ENCODE assay signal across 9 mouse cellular contexts in the genomic region with DNA sequence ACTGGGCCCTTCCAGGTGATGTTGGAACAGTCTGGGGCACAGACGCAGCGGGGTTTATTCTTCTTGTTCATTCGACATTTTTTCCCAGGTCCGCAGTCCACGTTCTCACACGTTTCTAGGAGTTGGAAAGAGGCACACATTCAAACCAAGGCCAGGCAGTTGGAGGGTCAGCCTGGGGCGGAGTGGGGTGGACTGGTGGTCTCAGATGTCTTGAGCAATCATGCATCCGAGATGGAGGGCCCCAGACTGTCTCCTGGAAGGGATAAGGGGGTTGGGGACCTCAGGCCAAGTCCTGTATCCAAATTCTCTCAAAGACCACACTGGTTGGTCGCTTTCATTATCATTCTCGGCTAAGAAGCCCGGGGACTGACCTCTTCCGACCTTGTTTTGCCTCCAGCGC. TPM values are rescaled to one million over a fixed set of nuclear protein-coding genes. Genes with fewer than 3 reads are reported as not detected.
DNase-seq lines count a peak whose midpoint lies in the region; ATAC-seq and TF ChIP-seq lines count a peak whose summit lies in the region.
"Had no signal": no experiment of that assay in that cellular context is flagged by ENCODE, and none has a peak within 500 bp of the region (broad histone marks: within the 10 kb centered on the region; RNA-seq: fewer than 3 reads in every experiment).

No protein-coding gene starts in this region.

- peaks cover 51% of the 10 kb centered on the region for H3K27me3 ChIP-seq in heart, embryonic 10.5 days (ENCODE audit: insufficient read depth, poor library complexity, severe bottlenecking)
- H3K27me3 ChIP-seq in heart, adult 2 months (ENCODE audit: control insufficient read depth, insufficient read depth, low read length), result no peaks in the 10 kb centered on the region; the same call in 1 of the 2 replicates
- H3K27me3 ChIP-seq in E14TG2a.4 (ENCODE audit: insufficient read depth, low read length), result peaks cover 73% of the 10 kb centered on the region
- peaks cover 38% of the 10 kb centered on the region for H3K27me3 ChIP-seq in forebrain, postnatal 0 days (ENCODE audit: insufficient read depth, low read length)
- H3K27me3 ChIP-seq in liver, embryonic 16.5 days (ENCODE audit: control insufficient read depth, insufficient read depth, low read depth, low read length), result peaks cover 62% of the 10 kb centered on the region

- H3K9me3 ChIP-seq in heart, embryonic 10.5 days, result no peaks in the 10 kb centered on the region
- H3K9me3 ChIP-seq in E14TG2a.4 (ENCODE audit: low read length), result no peaks in the 10 kb centered on the region
- no peaks in the 10 kb centered on the region for H3K9me3 ChIP-seq in forebrain, postnatal 0 days (ENCODE audit: low read length)
- no peaks in the 10 kb centered on the region for H3K9me3 ChIP-seq in liver, embryonic 16.5 days (replicated peaks; ENCODE audit: control insufficient read depth, low read length)

- peak overlapping the region; percentile 46 for H3K4me2 ChIP-seq in forebrain, postnatal 0 days (ENCODE audit: low read depth)
- peak overlapping the region; percentile 60 for H3K4me2 ChIP-seq in liver, embryonic 16.5 days (ENCODE audit: low read depth, low read length)

- H3K36me3 ChIP-seq in heart, embryonic 10.5 days, result no peaks in the 10 kb centered on the region
- no peaks in the 10 kb centered on the region for H3K36me3 ChIP-seq in heart, adult 2 months (ENCODE audit: control insufficient read depth, insufficient read depth, low read length)
- no peaks in the 10 kb centered on the region for H3K36me3 ChIP-seq in E14TG2a.4 (ENCODE audit: insufficient read depth, low read length)
- no peaks in the 10 kb centered on the region for H3K36me3 ChIP-seq in forebrain, postnatal 0 days (ENCODE audit: insufficient read depth)
- no peaks in the 10 kb centered on the region for H3K36me3 ChIP-seq in liver, embryonic 16.5 days (ENCODE audit: control insufficient read depth, insufficient read depth)

- 50% methylated on average over 13 of the region's 13 CpGs for WGBS in heart, embryonic 10.5 days
- 61% methylated on average over 13 of the region's 13 CpGs for WGBS in heart, adult 2 months
- WGBS in forebrain, postnatal 0 days, result 24% methylated on average over 13 of the region's 13 CpGs
- WGBS in liver, embryonic 16.5 days (ENCODE audit: insufficient replicate concordance), result 45% methylated on average over 13 of the region's 13 CpGs

- DNase-seq in heart, embryonic 10.5 days (ENCODE audit: low spot score), result no peak
- no peak for DNase-seq in heart, adult 2 months
- DNase-seq in forebrain, postnatal 0 days, result no peak
- no peak for DNase-seq in MN1 (ENCODE audit: low spot score)
- DNase-seq in T-cell, adult 2 months (ENCODE audit: low spot score), result no peak
- DNase-seq in cerebellum, adult 11 months, result no peak

- no peak for TF ChIP-seq CTCF in heart, adult 2 months (IDR thresholded peaks at IDR 0.05)
- TF ChIP-seq CTCF in E14TG2a.4 (conservative IDR thresholded peaks at IDR 0.05; ENCODE audit: low read length), result no peak
- no peak for TF ChIP-seq CTCF in forebrain, postnatal 0 days (IDR thresholded peaks at IDR 0.05; ENCODE audit: low read depth)

- intact Hi-C loops in heart, adult 2 months (cut with DNase I), result loop anchor here (5.0 to 10.0 kb wide), 2 partner anchors 141 to 168 kb away; no protein-coding TSS in a partner anchor

- peak overlapping the region; percentile 75 for H3K4me3 ChIP-seq in heart, embryonic 10.5 days
- no peak overlapping the region for H3K4me3 ChIP-seq in heart, adult 2 months
- peak overlapping the region; percentile 61 for H3K4me3 ChIP-seq in E14TG2a.4 (replicated peaks; ENCODE audit: low read length)
- H3K4me3 ChIP-seq in forebrain, postnatal 0 days (ENCODE audit: low read depth, low read length), result peak overlapping the region; percentile 59; the same call in 1 of the 2 replicates
- H3K4me3 ChIP-seq in liver, embryonic 16.5 days (ENCODE audit: low read depth, low read length), result peak overlapping the region; percentile 62; the same call in 1 of the 2 replicates

- no peak for TF ChIP-seq POLR2A in heart, adult 2 months (IDR thresholded peaks at IDR 0.05; ENCODE audit: insufficient read depth, low read depth, low read length)

- no peaks in the 10 kb centered on the region for H3K79me2 ChIP-seq in heart, adult 2 months (replicated peaks; ENCODE audit: control insufficient read depth, insufficient read depth, low read length)

- H3K9ac ChIP-seq in heart, adult 2 months (ENCODE audit: low read depth, low read length), result no peak overlapping the region
- no peak overlapping the region for H3K9ac ChIP-seq in forebrain, postnatal 0 days
- H3K9ac ChIP-seq in liver, embryonic 16.5 days (ENCODE audit: low read depth, low read length), result no peak overlapping the region

- peaks cover 24% of the 10 kb centered on the region for H3K4me1 ChIP-seq in heart, embryonic 10.5 days
- no peaks in the 10 kb centered on the region for H3K4me1 ChIP-seq in heart, adult 2 months (ENCODE audit: control insufficient read depth, insufficient read depth, low read length)
- peaks cover 33% of the 10 kb centered on the region for H3K4me1 ChIP-seq in E14TG2a.4 (replicated peaks; ENCODE audit: low read depth, low read length)
- H3K4me1 ChIP-seq in forebrain, postnatal 0 days (ENCODE audit: insufficient read depth), result no peaks in the 10 kb centered on the region
- peaks cover 2% of the 10 kb centered on the region for H3K4me1 ChIP-seq in liver, embryonic 16.5 days (ENCODE audit: control insufficient read depth, low read depth, low read length)

- no peak for ATAC-seq in forebrain, postnatal 0 days
- ATAC-seq in liver, embryonic 16.5 days (ENCODE audit: low read depth), result no peak
- ATAC-seq: activated CD4-positive, CD25-positive, alpha-beta regulatory T cell, adult 4 months had no signal

- no peak overlapping the region for H3K27ac ChIP-seq in heart, embryonic 10.5 days
- H3K27ac ChIP-seq in heart, adult 2 months, result no peak overlapping the region
- no peak overlapping the region for H3K27ac ChIP-seq in forebrain, postnatal 0 days (ENCODE audit: low read depth, low read length)
- no peak overlapping the region for H3K27ac ChIP-seq in liver, embryonic 16.5 days (ENCODE audit: low read length)

- no peak for TF ChIP-seq EP300 in heart, adult 2 months (IDR thresholded peaks at IDR 0.05; ENCODE audit: insufficient read depth, low read depth, low read length)

RNA-seq across cellular contexts. Expression of gene Fst, which starts 3.0 kb away (rescaled TPM):
- 3.7 and 10.6 TPM in 2 replicates for polyA plus RNA-seq in heart, embryonic 10.5 days (2016; fragmentation: Nextera tagmentation; extraction: Ambion mirVana)
- total RNA-seq in heart, adult 2 months (2021), result 1 to 10 TPM in 1 of 2 experiments, under 1 TPM in 1; 0.63 to 1.3 TPM
- 0.50 and 1.2 TPM in 2 replicates for polyA plus RNA-seq in heart, adult 2 months (2012; rRNA removed)
- total RNA-seq in forebrain, postnatal 0 days (2014; rRNA removed), result 7.7 and 12.1 TPM in 2 replicates
- 12.2 and 12.4 TPM in 2 replicates for polyA plus RNA-seq in forebrain, postnatal 0 days (2015; fragmentation: Nextera tagmentation; extraction: Ambion mirVana)
- polyA plus RNA-seq in liver, embryonic 16.5 days (2015; fragmentation: Nextera tagmentation; extraction: Ambion mirVana), result 3.6 and 4.3 TPM in 2 replicates
